Mouse (Mus musculus): ENCODE measurements around the gene Pfn3. TPM values are rescaled to one million over a fixed set of nuclear protein-coding genes. Genes with fewer than 3 reads are reported as not detected.
A peak's percentile ranks its signal among the peaks of the same experiment; 100 is the strongest.

The Pfn3 gene
- total RNA-seq, 2 experiments from 2014 or later: not detected

GRCm38 (mm10) chr13:55378907-55379580, 36.0 kb downstream of the Pfn3 start:
- H3K27ac ChIP-seq: no peak overlapping the region
- H3K4me3 ChIP-seq: no peak overlapping the region
- intact Hi-C loops (cut with DNase I): no loop called here
- no peak for TF ChIP-seq CTCF (IDR thresholded peaks at IDR 0.05)
- no peak for DNase-seq (ENCODE audit: extremely low spot score in 1 of 2, low spot score in 2 of 2)

- no peak overlapping the region for H3K27ac ChIP-seq
- no peak for TF ChIP-seq CTCF (IDR thresholded peaks at IDR 0.05)
- no peak for DNase-seq (ENCODE audit: extremely low spot score in 1 of 2, low spot score in 2 of 2)
- no peak overlapping the region for H3K4me3 ChIP-seq
- intact Hi-C loops (cut with DNase I): no loop called here
These were observed 39.2 kb downstream of the Pfn3 start for GRCm38 (mm10) chr13:55375877-55376276.

GRCm38 (mm10) chr13:55374206-55374924, 40.7 kb downstream of the Pfn3 start:
- no peak for DNase-seq (ENCODE audit: extremely low spot score in 1 of 2, low spot score in 2 of 2)
- intact Hi-C loops (cut with DNase I): no loop called here
- no peak for TF ChIP-seq CTCF (IDR thresholded peaks at IDR 0.05)
- Histone ChIP-seq H3K4me3 (no peak overlapping the region), H3K27ac (no peak overlapping the region)

- no peak overlapping the region for H3K4me3 ChIP-seq
- intact Hi-C loops (cut with DNase I): no loop called here
- no peak overlapping the region for H3K27ac ChIP-seq
- no peak for DNase-seq (ENCODE audit: extremely low spot score in 1 of 2, low spot score in 2 of 2)
- TF ChIP-seq CTCF (IDR thresholded peaks at IDR 0.05): no peak
These were observed 43.3 kb downstream of the Pfn3 start for GRCm38 (mm10) chr13:55371740-55372139.

GRCm38 (mm10) chr13:55371007-55371681, 43.9 kb downstream of the Pfn3 start:
- DNase-seq (ENCODE audit: extremely low spot score in 1 of 2, low spot score in 2 of 2): no peak
- intact Hi-C loops (cut with DNase I): no loop called here
- H3K27ac ChIP-seq: no peak overlapping the region

GRCm38 (mm10) chr13:55370234-55370633, 44.8 kb downstream of the Pfn3 start:
- Histone ChIP-seq H3K27ac (peak overlapping the region; percentile 48), H3K4me3 (peak overlapping the region; percentile 50)
- no peak for DNase-seq (ENCODE audit: extremely low spot score in 1 of 2, low spot score in 2 of 2)
- no peak for TF ChIP-seq CTCF (IDR thresholded peaks at IDR 0.05)
- intact Hi-C loops (cut with DNase I): no loop called here

More at GRCm38 (mm10) chr13:55371007-55371681, 43.9 kb downstream of the Pfn3 start:
- no peak overlapping the region for H3K4me3 ChIP-seq
- no peak for TF ChIP-seq CTCF (IDR thresholded peaks at IDR 0.05)

GRCm38 (mm10) chr13:55369531-55370114, 45.4 kb downstream of the Pfn3 start, which contains the start of gene Rgs14:
Rgs14 (plus strand) TSS chr13:55369732.
- Histone ChIP-seq H3K4me3 (peak within 1 kb of the TSS; percentile 50), H3K27ac (peak within 1 kb of the TSS; percentile 48)
- peak; percentile 47 to 52 for DNase-seq (ENCODE audit: extremely low spot score in 1 of 2, low spot score in 2 of 2)
- intact Hi-C loops (cut with DNase I): no loop called here
- no peak for TF ChIP-seq CTCF (IDR thresholded peaks at IDR 0.05)

GRCm38 (mm10) chr13:55368401-55368800, 46.6 kb downstream of the Pfn3 start:
- DNase-seq (ENCODE audit: extremely low spot score in 1 of 2, low spot score in 2 of 2): no peak
- no peak; the same call in 1 of the 2 replicates for TF ChIP-seq CTCF (IDR thresholded peaks at IDR 0.05)
- intact Hi-C loops (cut with DNase I): no loop called here
- no peak overlapping the region for H3K4me3 ChIP-seq
- H3K27ac ChIP-seq: no peak overlapping the region

Small RNA genes within 50 kb of the gene (microRNA-seq; reads per million reads assigned to microRNA genes)
- gene Mir6943: 4.6 to 5.7 reads per million in 2 experiments

Other genes starting within 250 kb of the Pfn3 start
- 100 to 1,000 TPM; 116 to 118 TPM for gene Nsd1, start 205.4 kb downstream of the Pfn3 start, total RNA-seq (2021)
- 100 to 1,000 TPM; 161 to 170 TPM for gene Prelid1, start 94.7 kb downstream of the Pfn3 start, total RNA-seq (2021)
- 10 to 100 TPM; 83.8 to 87.0 TPM for gene Rab24, start 93.3 kb downstream of the Pfn3 start, total RNA-seq (2021)
- 1 to 10 TPM in 1 of 2 experiments, under 1 TPM in 1; 0.86 to 1.7 TPM for gene Mxd3, start 85.4 kb downstream of the Pfn3 start, total RNA-seq (2021)
- 10 to 100 TPM; 57.8 to 60.4 TPM for gene Lman2, start 52.4 kb downstream of the Pfn3 start, total RNA-seq (2021)
- 10 to 100 TPM; 52.4 to 58.2 TPM for gene Rgs14, start 45.5 kb downstream of the Pfn3 start, total RNA-seq (2021)
- under 1 TPM; 0.25 to 0.49 TPM for gene Slc34a1, start 17.0 kb downstream of the Pfn3 start, total RNA-seq (2021)
- 1 to 10 TPM in 1 of 2 experiments, under 1 TPM in 1; 0.95 to 1.3 TPM for gene F12, start 11.6 kb upstream of the Pfn3 start, total RNA-seq (2021)
- 10 to 100 TPM; 61.2 to 66.2 TPM for gene Grk6, start 29.8 kb upstream of the Pfn3 start, total RNA-seq (2021)
- gene Prr7, start 49.0 kb upstream of the Pfn3 start, total RNA-seq (2021): 10 to 100 TPM; 77.6 to 80.2 TPM
- gene Dbn1, start 72.9 kb upstream of the Pfn3 start, total RNA-seq (2021): 100 to 1,000 TPM; 303 to 325 TPM
- gene Pdlim7, start 98.4 kb upstream of the Pfn3 start, total RNA-seq (2021): 100 to 1,000 TPM in 1 of 2 experiments, 10 to 100 TPM in 1; 94.9 to 114 TPM
- gene Dok3, start 114.1 kb upstream of the Pfn3 start, total RNA-seq (2021): 10 to 100 TPM; 10.1 to 18.2 TPM
- gene Ddx41, start 121.4 kb upstream of the Pfn3 start, total RNA-seq (2021): 10 to 100 TPM; 63.7 to 65.7 TPM
- gene Fam193b, start 155.9 kb upstream of the Pfn3 start, total RNA-seq (2021): 10 to 100 TPM; 90.5 to 98.1 TPM
- gene Tmed9, start 158.5 kb upstream of the Pfn3 start, total RNA-seq (2021): 100 to 1,000 TPM; 128 to 141 TPM
- gene B4galt7, start 184.7 kb upstream of the Pfn3 start, total RNA-seq (2021): 10 to 100 TPM; 24.7 to 25.8 TPM
- gene Caml, start 207.8 kb upstream of the Pfn3 start, total RNA-seq (2021): 10 to 100 TPM; 42.6 to 45.3 TPM
- gene Ddx46, start 219.8 kb upstream of the Pfn3 start, total RNA-seq (2021): 10 to 100 TPM; 48.5 to 50.3 TPM